Mouse (Mus musculus) stomach, postnatal 0 days (tissue): ENCODE measurements at regions not wholly inside any gene's neighbourhood (a gene's known extent, or its start where the extent isn't known, plus 50 kb on each side); places are given as distances from the start of the nearest gene placed in this dataset.

Experiments
- ATAC-seq: fragments of 200-750 bp; cut with Nextera tagmentation; 2 replicates; pipeline ENCODE4 v1.8.0; 2017; ENCODE audit not compliant: low FRiP score, low TSS enrichment
- DNase-seq: peaks from one replicate; pipeline ENCODE4 v3.0.0-alpha.2; 2016; ENCODE audit warnings: low spot score
- H3K27ac ChIP-seq: fragments of 300-500 bp; sonication (generic); replicated peaks from 2 replicates; pipeline ENCODE4 v1.5.1; 2014; ENCODE audit warnings: mild to moderate bottlenecking, control low read depth
- H3K27me3 ChIP-seq: fragments of 300-500 bp; sonication (generic); 2 replicates; pipeline ENCODE4 v1.6.1; 2014; ENCODE audit warnings: low read length; ENCODE audit not compliant: control insufficient read depth, insufficient read depth
- H3K36me3 ChIP-seq: fragments of 300-500 bp; sonication (generic); 2 replicates; pipeline ENCODE4 v1.6.1; 2014; ENCODE audit warnings: low read length, mixed read lengths; ENCODE audit not compliant: control insufficient read depth, insufficient read depth
- H3K4me1 ChIP-seq: fragments of 300-500 bp; sonication (generic); replicated peaks from 2 replicates; pipeline ENCODE4 v1.6.1; 2014; ENCODE audit warnings: antibody characterized with exemption; ENCODE audit not compliant: control insufficient read depth, insufficient read depth
- H3K4me2 ChIP-seq: fragments of 300-500 bp; sonication (generic); replicated peaks from 2 replicates; pipeline ENCODE4 v1.6.1; 2014; ENCODE audit warnings: low read depth, mild to moderate bottlenecking, control low read depth, moderate library complexity
- H3K4me3 ChIP-seq: fragments of 300-500 bp; sonication (generic); 2 replicates; pipeline ENCODE4 v1.5.1; 2014; ENCODE audit warnings: low read depth, low read length, control low read depth
- H3K9ac ChIP-seq: fragments of 300-500 bp; sonication (generic); 2 replicates; pipeline ENCODE4 v1.6.1; 2014; ENCODE audit warnings: mild to moderate bottlenecking, low read length, control low read depth, mixed read lengths
- H3K9me3 ChIP-seq: fragments of 300-500 bp; sonication (generic); 2 replicates; pipeline ENCODE4 v1.6.1; 2016; ENCODE audit warnings: low read length; ENCODE audit not compliant: control insufficient read depth
- CTCF ChIP-seq: IDR thresholded peaks from 2 replicates; pipeline ENCODE4 v1.5.1; 2016; ENCODE audit warnings: antibody characterized with exemption, low read depth, mild to moderate bottlenecking, moderate library complexity
- EP300 ChIP-seq: optimal IDR thresholded peaks from 2 replicates; pipeline ENCODE3; 2016; ENCODE audit warnings: antibody characterized with exemption
- WGBS: fragments of 180-500 bp; shearing (Covaris S2); extraction: QIAGEN DNeasy Blood & Tissue Kit; methylation state at CpG from one replicate; pipeline ENCODE4 v1.1.7; 2014; 5-methylcytosine and 5-hydroxymethylcytosine counted together

DNA sequence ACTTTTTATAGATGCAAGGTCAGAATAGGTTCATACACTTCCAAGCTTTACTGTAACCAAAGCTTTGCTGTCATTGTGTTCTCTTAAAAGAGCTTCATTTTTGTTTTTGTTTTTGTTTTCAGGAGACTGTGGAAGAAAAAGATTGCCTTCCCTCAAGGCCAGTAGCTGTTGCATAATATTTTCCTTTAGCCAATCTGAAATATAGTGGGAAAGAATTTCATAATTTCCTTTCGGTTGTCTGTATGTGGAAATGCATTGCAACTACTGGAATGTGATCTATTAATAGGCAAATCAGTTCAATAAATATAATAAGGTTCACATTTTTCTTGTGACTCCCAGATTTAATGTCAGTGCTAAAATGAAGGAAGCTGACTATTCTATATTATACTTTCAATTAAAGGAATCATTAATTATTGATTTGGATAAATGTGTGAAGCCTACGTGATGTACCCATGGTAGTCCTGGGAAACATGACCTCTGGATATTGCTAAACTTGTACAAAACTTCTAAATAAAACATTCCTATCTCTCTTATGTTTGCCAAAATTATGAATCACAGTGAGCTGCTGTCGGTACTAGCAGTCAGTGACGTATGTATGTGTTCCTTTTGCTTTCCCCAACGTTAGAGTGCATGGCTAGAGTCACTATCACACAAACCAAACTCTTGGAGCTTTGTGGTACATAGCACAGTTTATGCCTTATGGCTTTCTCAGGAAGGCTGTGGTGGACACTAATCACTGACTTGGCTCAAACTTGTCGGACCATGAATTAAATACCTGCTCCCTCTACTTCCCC lies 102.6 kb downstream of the Rgs2 start:
- no peak for TF ChIP-seq EP300
- no peak for TF ChIP-seq CTCF
- no peak for ATAC-seq

DNA sequence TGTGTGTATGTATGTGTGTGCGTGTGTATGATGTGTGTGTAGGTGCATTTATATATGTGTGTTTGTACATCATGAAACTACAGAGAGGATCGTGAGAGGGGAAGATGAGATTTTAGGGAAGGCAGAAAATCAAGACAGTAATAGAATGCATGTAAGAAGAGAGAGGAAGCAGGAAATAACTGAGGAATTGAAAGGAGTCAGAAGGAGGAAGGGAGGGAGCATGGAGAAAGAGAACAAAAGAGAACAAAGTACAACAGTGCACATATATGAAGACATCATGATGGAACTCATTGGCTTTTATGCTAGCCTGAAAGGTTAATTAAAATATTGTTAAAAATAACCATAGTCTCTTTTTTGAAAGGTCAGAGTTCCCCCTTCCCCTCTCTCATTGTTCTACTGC lies 111.4 kb downstream of the Uchl5 start:
- DNase-seq, result no peak
- ATAC-seq, result no peak

More for the DNA sequence above, 102.6 kb downstream of the Rgs2 start:
- no peaks in the 10 kb centered on the region for H3K27me3 ChIP-seq
- H3K4me1 ChIP-seq, result no peaks in the 10 kb centered on the region; the same call in 1 of the 2 replicates
- 47% methylated on average over 6 of the region's 6 CpGs for WGBS
- H3K9ac ChIP-seq, result no peak overlapping the region
- H3K36me3 ChIP-seq, result no peaks in the 10 kb centered on the region
- H3K4me3 ChIP-seq, result no peak overlapping the region
- H3K4me2 ChIP-seq, result no peak overlapping the region
- H3K9me3 ChIP-seq, result no peaks in the 10 kb centered on the region
- no peak overlapping the region for H3K27ac ChIP-seq
- DNase-seq, result no peak

DNA sequence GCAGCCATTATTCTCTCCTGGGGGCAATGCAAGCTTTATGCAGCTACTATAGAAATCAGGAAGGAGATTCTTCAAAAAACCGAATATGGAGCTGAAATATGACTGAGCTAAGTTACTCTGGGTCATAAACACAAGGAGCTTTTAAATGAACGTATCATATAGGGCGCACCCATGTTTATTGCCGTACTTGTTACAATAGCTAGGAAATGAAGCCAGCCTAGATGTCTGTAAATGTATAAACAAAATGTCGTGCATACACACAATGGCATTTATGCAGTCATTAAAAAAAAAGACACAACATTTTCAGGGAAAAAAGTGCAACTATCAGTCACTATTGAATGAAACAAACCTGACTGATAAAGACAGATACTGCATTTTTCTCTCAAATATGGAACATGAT lies 111.0 kb downstream of the Uchl5 start:
- no peak for DNase-seq
- H3K4me1 ChIP-seq, result no peaks in the 10 kb centered on the region
- no peaks in the 10 kb centered on the region for H3K9me3 ChIP-seq
- WGBS, result 69% methylated on average over 5 of the region's 5 CpGs
- no peak overlapping the region for H3K4me3 ChIP-seq
- H3K27ac ChIP-seq, result no peak overlapping the region
- H3K36me3 ChIP-seq, result no peaks in the 10 kb centered on the region
- no peak for ATAC-seq
- H3K9ac ChIP-seq, result no peak overlapping the region
- H3K27me3 ChIP-seq, result no peaks in the 10 kb centered on the region
- TF ChIP-seq CTCF (no peak), EP300 (no peak)
- no peak overlapping the region for H3K4me2 ChIP-seq

More for the DNA sequence above, 111.4 kb downstream of the Uchl5 start:
- TF ChIP-seq EP300, result no peak
- TF ChIP-seq CTCF, result no peak
- 79% methylated on average over 2 of the region's 2 CpGs for WGBS
- Histone ChIP-seq H3K36me3 (no peaks in the 10 kb centered on the region), H3K9ac (no peak overlapping the region), H3K27me3 (no peaks in the 10 kb centered on the region), H3K4me1 (no peaks in the 10 kb centered on the region), H3K4me3 (no peak overlapping the region), H3K27ac (no peak overlapping the region), H3K4me2 (no peak overlapping the region), H3K9me3 (no peaks in the 10 kb centered on the region)

DNA sequence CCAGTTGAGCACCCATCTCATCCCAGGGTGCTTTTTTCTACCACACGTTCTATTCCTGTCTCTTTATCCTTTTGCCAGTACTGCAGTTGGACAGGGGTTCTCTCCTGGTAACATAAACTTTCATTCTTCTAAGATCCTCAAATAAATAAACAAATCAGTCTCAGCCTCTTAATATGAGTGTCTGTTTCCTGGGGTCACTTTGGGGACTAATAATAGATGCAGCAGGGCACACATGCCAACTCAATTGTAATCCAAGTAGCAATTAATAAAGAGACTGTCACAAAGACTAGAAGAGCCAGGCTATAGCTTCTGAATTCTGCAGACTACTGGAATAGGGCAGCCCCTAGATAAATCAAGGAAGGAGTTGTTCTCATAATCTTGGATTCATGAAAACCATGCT lies 108.9 kb downstream of the Uchl5 start:
- H3K27ac ChIP-seq, result no peak overlapping the region
- no peak overlapping the region for H3K9ac ChIP-seq
- no peaks in the 10 kb centered on the region for H3K9me3 ChIP-seq
- no peak overlapping the region for H3K4me3 ChIP-seq
- no peak overlapping the region for H3K4me2 ChIP-seq
- 39% methylated on average over 1 of the region's 1 CpGs for WGBS
- TF ChIP-seq EP300, result no peak
- TF ChIP-seq CTCF, result no peak
- H3K27me3 ChIP-seq, result no peaks in the 10 kb centered on the region
- no peaks in the 10 kb centered on the region; the same call in 1 of the 2 replicates for H3K4me1 ChIP-seq
- no peak for DNase-seq
- ATAC-seq, result no peak
- no peaks in the 10 kb centered on the region for H3K36me3 ChIP-seq

DNA sequence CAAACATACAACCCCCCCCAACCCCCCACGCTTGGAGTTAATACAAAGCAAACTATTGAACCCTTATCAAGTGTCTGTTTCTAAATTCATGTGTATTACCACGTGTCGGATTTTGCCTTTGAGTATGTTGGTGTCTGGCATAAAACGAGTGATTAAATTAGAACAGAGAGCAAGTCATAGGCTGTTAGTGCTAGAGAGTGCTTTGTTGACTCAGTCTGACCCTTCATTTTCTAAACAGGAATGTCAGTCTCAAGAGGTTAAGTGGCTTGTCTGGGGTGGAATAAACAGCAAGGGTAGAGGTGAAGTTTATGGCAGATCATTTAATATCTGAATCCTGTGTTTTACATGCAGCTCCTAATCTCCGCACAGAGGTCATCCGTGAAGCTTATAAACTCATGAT lies 104.1 kb downstream of the Uchl5 start:
- DNase-seq (no peak), ATAC-seq (no peak; the same call in 1 of the 2 replicates)
- H3K9ac ChIP-seq, result no peak overlapping the region
- no peak overlapping the region for H3K4me3 ChIP-seq
- H3K4me2 ChIP-seq, result no peak overlapping the region
- H3K9me3 ChIP-seq, result no peaks in the 10 kb centered on the region
- H3K27ac ChIP-seq, result no peak overlapping the region
- TF ChIP-seq CTCF (no peak), EP300 (no peak)
- WGBS, result 37% methylated on average over 6 of the region's 6 CpGs
- H3K4me1 ChIP-seq, result no peaks in the 10 kb centered on the region; the same call in 1 of the 2 replicates
- H3K27me3 ChIP-seq, result no peaks in the 10 kb centered on the region
- no peaks in the 10 kb centered on the region for H3K36me3 ChIP-seq

DNA sequence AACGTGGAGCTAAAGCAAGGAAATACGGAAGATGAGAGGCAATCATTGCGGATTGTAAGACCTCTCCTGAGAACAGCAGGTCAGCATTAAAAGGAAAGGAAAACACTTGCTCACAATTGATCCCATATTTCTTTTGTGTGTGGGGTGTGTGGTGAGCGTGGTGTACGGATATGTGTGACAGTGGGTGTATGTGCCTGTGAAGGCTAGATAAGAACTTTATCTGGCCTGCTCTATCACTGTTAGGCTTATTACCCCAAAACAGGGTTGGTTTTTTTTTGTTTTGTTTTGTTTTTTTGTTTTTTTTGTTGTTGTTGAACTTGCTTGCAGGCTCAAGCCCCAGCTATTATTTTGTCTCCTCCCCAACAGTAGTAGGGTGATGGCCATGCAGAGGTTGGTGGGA lies 102.5 kb downstream of the Uchl5 start:
- WGBS, result 91% methylated on average over 5 of the region's 5 CpGs

More for the DNA sequence above, 102.5 kb downstream of the Uchl5 start:
- Histone ChIP-seq H3K9me3 (no peaks in the 10 kb centered on the region), H3K9ac (no peak overlapping the region), H3K27me3 (no peaks in the 10 kb centered on the region), H3K4me2 (no peak overlapping the region), H3K4me3 (no peak overlapping the region), H3K36me3 (no peaks in the 10 kb centered on the region), H3K4me1 (peaks cover 3% of the 10 kb centered on the region; the same call in 1 of the 2 replicates), H3K27ac (no peak overlapping the region)
- ATAC-seq, result no peak
- no peak for DNase-seq
- TF ChIP-seq CTCF (no peak), EP300 (no peak)
